Mouse (Mus musculus) E14TG2a.4 (cell line): ENCODE results near the gene Ccna1.

Source experiments
- H3K27me3 ChIP-seq: 2 replicates; pipeline ENCODE4 v1.6.1; 2014; ENCODE audit warnings: low read length, control low read depth; ENCODE audit not compliant: insufficient read depth
- H3K36me3 ChIP-seq: 2 replicates; pipeline ENCODE4 v1.6.1; 2014; ENCODE audit warnings: low read length, control low read depth; ENCODE audit not compliant: insufficient read depth
- H3K4me1 ChIP-seq: replicated peaks from 2 replicates; pipeline ENCODE4 v1.6.1; 2014; ENCODE audit warnings: low read depth, low read length, control low read depth
- H3K4me3 ChIP-seq: replicated peaks from 2 replicates; pipeline ENCODE4 v1.5.1; 2014; ENCODE audit warnings: mild to moderate bottlenecking, low read length
- H3K9me3 ChIP-seq: 2 replicates; pipeline ENCODE4 v1.6.1; 2014; ENCODE audit warnings: low read length, control low read depth
- CTCF ChIP-seq: conservative IDR thresholded peaks from 2 replicates; pipeline ENCODE4 v1.5.1; 2014; ENCODE audit warnings: low read length
- NANOG ChIP-seq: IDR thresholded peaks from 2 replicates; pipeline ENCODE4 v1.6.1; 2014; ENCODE audit warnings: borderline replicate concordance, low read length, mixed read lengths
- POU5F1 ChIP-seq: IDR thresholded peaks from 2 replicates; pipeline ENCODE4 v1.6.1; 2014; ENCODE audit warnings: low read length, borderline replicate concordance

The Ccna1 gene

GRCm38 (mm10) chr3:55078233-55078632, 22.9 kb upstream of the Ccna1 start:
- no peaks in the 10 kb centered on the region for H3K4me1 ChIP-seq
- H3K36me3 ChIP-seq = no peaks in the 10 kb centered on the region
- no peaks in the 10 kb centered on the region for H3K9me3 ChIP-seq
- TF ChIP-seq CTCF (no peak), NANOG (no peak), POU5F1 (no peak)
- no peak overlapping the region for H3K4me3 ChIP-seq
- H3K27me3 ChIP-seq = peaks cover 7% of the 10 kb centered on the region

GRCm38 (mm10) chr3:55075294-55075648, 20.0 kb upstream of the Ccna1 start:
- no peaks in the 10 kb centered on the region for H3K36me3 ChIP-seq
- H3K27me3 ChIP-seq = no peaks in the 10 kb centered on the region
- H3K4me1 ChIP-seq = no peaks in the 10 kb centered on the region
- H3K4me3 ChIP-seq = no peak overlapping the region
- no peaks in the 10 kb centered on the region for H3K9me3 ChIP-seq
- TF ChIP-seq POU5F1 = no peak
- no peak for TF ChIP-seq NANOG
- TF ChIP-seq CTCF = no peak

- no peak for TF ChIP-seq POU5F1
- TF ChIP-seq NANOG = no peak
- no peak for TF ChIP-seq CTCF
- H3K9me3 ChIP-seq = no peaks in the 10 kb centered on the region
- H3K4me3 ChIP-seq = no peak overlapping the region
- no peaks in the 10 kb centered on the region for H3K27me3 ChIP-seq
- H3K4me1 ChIP-seq = no peaks in the 10 kb centered on the region
- H3K36me3 ChIP-seq = no peaks in the 10 kb centered on the region
These were observed 19.4 kb upstream of the Ccna1 start for GRCm38 (mm10) chr3:55074576-55075293.

GRCm38 (mm10) chr3:55067791-55068434, 12.6 kb upstream of the Ccna1 start:
- no peak overlapping the region for H3K4me3 ChIP-seq
- no peaks in the 10 kb centered on the region for H3K9me3 ChIP-seq

GRCm38 (mm10) chr3:55066666-55067023, 11.3 kb upstream of the Ccna1 start:
- peaks cover 7% of the 10 kb centered on the region; the same call in 1 of the 2 replicates for H3K27me3 ChIP-seq
- no peaks in the 10 kb centered on the region for H3K9me3 ChIP-seq
- TF ChIP-seq POU5F1 (no peak), CTCF (no peak), NANOG (no peak)
- peaks cover 7% of the 10 kb centered on the region for H3K4me1 ChIP-seq
- H3K4me3 ChIP-seq = no peak overlapping the region
- no peaks in the 10 kb centered on the region for H3K36me3 ChIP-seq

More at GRCm38 (mm10) chr3:55067791-55068434, 12.6 kb upstream of the Ccna1 start:
- Histone ChIP-seq H3K4me1 (peaks cover 7% of the 10 kb centered on the region), H3K36me3 (no peaks in the 10 kb centered on the region), H3K27me3 (peaks cover 7% of the 10 kb centered on the region; the same call in 1 of the 2 replicates)
- TF ChIP-seq NANOG (no peak), POU5F1 (no peak), CTCF (no peak)

GRCm38 (mm10) chr3:55065738-55066665, 10.7 kb upstream of the Ccna1 start:
- Histone ChIP-seq H3K9me3 (no peaks in the 10 kb centered on the region), H3K27me3 (peaks cover 7% of the 10 kb centered on the region; the same call in 1 of the 2 replicates), H3K36me3 (no peaks in the 10 kb centered on the region), H3K4me3 (no peak overlapping the region), H3K4me1 (peaks cover 12% of the 10 kb centered on the region)
- no peak for TF ChIP-seq NANOG
- TF ChIP-seq POU5F1 = no peak
- TF ChIP-seq CTCF = no peak

GRCm38 (mm10) chr3:55064396-55064795, 9.1 kb upstream of the Ccna1 start:
- Histone ChIP-seq H3K36me3 (no peaks in the 10 kb centered on the region), H3K9me3 (no peaks in the 10 kb centered on the region), H3K4me1 (peaks cover 12% of the 10 kb centered on the region), H3K27me3 (peaks cover 8% of the 10 kb centered on the region), H3K4me3 (no peak overlapping the region)
- TF ChIP-seq POU5F1 = no peak
- TF ChIP-seq CTCF = peak; percentile 78

- peaks cover 16% of the 10 kb centered on the region for H3K27me3 ChIP-seq
- no peaks in the 10 kb centered on the region for H3K9me3 ChIP-seq
- H3K4me3 ChIP-seq = no peak overlapping the region
- TF ChIP-seq POU5F1 (no peak), CTCF (no peak), NANOG (no peak)
- H3K4me1 ChIP-seq = peaks cover 7% of the 10 kb centered on the region
- no peaks in the 10 kb centered on the region for H3K36me3 ChIP-seq
These were observed 7.4 kb upstream of the Ccna1 start for GRCm38 (mm10) chr3:55062653-55063052.

- H3K27me3 ChIP-seq = peaks cover 55% of the 10 kb centered on the region
- H3K9me3 ChIP-seq = no peaks in the 10 kb centered on the region
- H3K4me1 ChIP-seq = peaks cover 29% of the 10 kb centered on the region
- no peak overlapping the region for H3K4me3 ChIP-seq
- no peak for TF ChIP-seq NANOG
- no peak for TF ChIP-seq POU5F1
- TF ChIP-seq CTCF = no peak
- H3K36me3 ChIP-seq = no peaks in the 10 kb centered on the region
These were observed 1.1 kb upstream of the Ccna1 start for GRCm38 (mm10) chr3:55056376-55056775.
